Mouse (Mus musculus): Measurements from ENCODE around the gene Kcnk16.
"Not testable (repeated sequence)": the region's sequence is repeated elsewhere in the genome, so short reads cannot be mapped to it uniquely, and the experiment has no call there.

The Kcnk16 gene

GRCm38 (mm10) chr14:20269082-20269809 is at the start of gene Kcnk16:
Gene Kcnk16, minus strand, starts transcription at chr14:20269199.
- DNase-seq, result no peak

- no peak for DNase-seq
These were observed 46.1 kb upstream of the Kcnk16 start for GRCm38 (mm10) chr14:20315137-20315536.

- DNase-seq, result not testable (repeated sequence)
These were observed 36.1 kb upstream of the Kcnk16 start for GRCm38 (mm10) chr14:20305085-20305484.

- no peak for DNase-seq
These were observed 29.1 kb upstream of the Kcnk16 start for GRCm38 (mm10) chr14:20298131-20298530.

- DNase-seq, result no peak
These were observed 28.6 kb upstream of the Kcnk16 start for GRCm38 (mm10) chr14:20297616-20298015.

- DNase-seq, result no peak
These were observed 25.9 kb upstream of the Kcnk16 start for GRCm38 (mm10) chr14:20294947-20295346.

GRCm38 (mm10) chr14:20294117-20294892 is 25.3 kb upstream of the Kcnk16 start, which contains the start of gene Nudt13:
Gene Nudt13, plus strand, starts transcription at chr14:20294697.
- DNase-seq, result peak; percentile 84

- DNase-seq, result no peak
These were observed 22.4 kb upstream of the Kcnk16 start for GRCm38 (mm10) chr14:20291391-20291790.

GRCm38 (mm10) chr14:20268421-20268820 is 578 bp downstream of the Kcnk16 start:
- DNase-seq, result no peak

GRCm38 (mm10) chr14:20262346-20262745 is 6.7 kb downstream of the Kcnk16 start:
- no peak for DNase-seq

- DNase-seq, result peak; percentile 70
These were observed 10.6 kb downstream of the Kcnk16 start for GRCm38 (mm10) chr14:20258185-20259113.

GRCm38 (mm10) chr14:20250237-20251171 is 18.5 kb downstream of the Kcnk16 start:
- no peak for DNase-seq

GRCm38 (mm10) chr14:20248001-20248400 is 21.0 kb downstream of the Kcnk16 start:
- DNase-seq, result no peak

- no peak for DNase-seq
These were observed 22.2 kb downstream of the Kcnk16 start for GRCm38 (mm10) chr14:20246811-20247266.

GRCm38 (mm10) chr14:20245861-20246260 is 23.1 kb downstream of the Kcnk16 start:
- no peak for DNase-seq

GRCm38 (mm10) chr14:20245318-20245717 is 23.7 kb downstream of the Kcnk16 start:
- DNase-seq, result no peak

GRCm38 (mm10) chr14:20243158-20243557 is 25.8 kb downstream of the Kcnk16 start:
- DNase-seq, result no peak

- no peak for DNase-seq
These were observed 26.5 kb downstream of the Kcnk16 start for GRCm38 (mm10) chr14:20242454-20242853.

- no peak for DNase-seq
These were observed 34.6 kb downstream of the Kcnk16 start for GRCm38 (mm10) chr14:20234403-20234802.

GRCm38 (mm10) chr14:20233016-20233980 is 35.7 kb downstream of the Kcnk16 start:
- no peak for DNase-seq
